Mouse (Mus musculus) forebrain, embryonic 13.5 days (tissue): ENCODE results near the gene Slc43a1. TPM values are rescaled to one million over a fixed set of nuclear protein-coding genes. Genes with fewer than 3 reads are reported as not detected.

ENCODE experiments used
- ATAC-seq: fragments of 200-750 bp; cut with Nextera tagmentation; 2 replicates; pipeline ENCODE4 v1.8.0; 2017
- H3K27ac ChIP-seq: fragments of 300-500 bp; sonication (generic); 2 replicates; pipeline ENCODE4 v1.5.1; 2015; ENCODE audit warnings: inconsistent platforms, mild to moderate bottlenecking, moderate library complexity
- H3K27me3 ChIP-seq: fragments of 300-500 bp; sonication (generic); 2 replicates; pipeline ENCODE4 v1.6.1; 2015; ENCODE audit warnings: mild to moderate bottlenecking, inconsistent platforms
- H3K36me3 ChIP-seq: fragments of 300-500 bp; sonication (generic); 2 replicates; pipeline ENCODE4 v1.6.1; 2015; ENCODE audit warnings: mild to moderate bottlenecking, inconsistent platforms; ENCODE audit not compliant: poor library complexity, severe bottlenecking
- H3K4me1 ChIP-seq: fragments of 300-500 bp; sonication (generic); 2 replicates; pipeline ENCODE4 v1.6.1; 2015; ENCODE audit warnings: inconsistent platforms
- H3K4me2 ChIP-seq: fragments of 300-500 bp; sonication (generic); 2 replicates; pipeline ENCODE4 v1.6.1; 2015; ENCODE audit warnings: inconsistent platforms, mild to moderate bottlenecking, moderate library complexity
- H3K4me3 ChIP-seq: fragments of 300-500 bp; sonication (generic); 2 replicates; pipeline ENCODE4 v1.5.1; 2015; ENCODE audit warnings: mild to moderate bottlenecking, inconsistent platforms
- H3K9ac ChIP-seq: fragments of 300-500 bp; sonication (generic); 2 replicates; pipeline ENCODE4 v1.6.1; 2015; ENCODE audit warnings: mild to moderate bottlenecking, inconsistent platforms
- H3K9me3 ChIP-seq: fragments of 300-500 bp; sonication (generic); replicated peaks from 2 replicates; pipeline ENCODE4 v1.6.1; 2016; ENCODE audit warnings: inconsistent platforms
- WGBS: fragments of 180-500 bp; shearing (Covaris S2); methylation state at CpG from one replicate; pipeline ENCODE4 v1.1.7; 2015; 5-methylcytosine and 5-hydroxymethylcytosine counted together
- polyA plus RNA-seq: library from polyadenylated mRNA; unstranded; fragments of >200 nt; fragmentation: Nextera tagmentation; extraction: Ambion mirVana; gene quantifications from 2 replicates; pipeline ENCODE4 v1.2.1, GENCODE M21; 2015

The Slc43a1 gene
- polyA plus RNA-seq, 1 experiment from 2014 or later = 5.4 TPM

- Histone ChIP-seq H3K27ac (no peak overlapping the region), H3K4me1 (peaks cover 41% of the 10 kb centered on the region), H3K4me3 (no peak overlapping the region), H3K36me3 (no peaks in the 10 kb centered on the region), H3K4me2 (no peak overlapping the region), H3K27me3 (peaks cover 35% of the 10 kb centered on the region), H3K9me3 (no peaks in the 10 kb centered on the region), H3K9ac (no peak overlapping the region)
- 64% methylated on average over 8 of the region's 8 CpGs for WGBS
- ATAC-seq = no peak
Measured at GRCm38 (mm10) chr2:84837107-84837506, 1.5 kb upstream of the Slc43a1 start.

- peaks cover 35% of the 10 kb centered on the region for H3K27me3 ChIP-seq
- peak overlapping the region; percentile 94; the same call in 1 of the 2 replicates for H3K4me2 ChIP-seq
- no peaks in the 10 kb centered on the region for H3K36me3 ChIP-seq
- 24% methylated on average over 9 of the region's 9 CpGs for WGBS
- H3K9me3 ChIP-seq = no peaks in the 10 kb centered on the region
- H3K4me1 ChIP-seq = peaks cover 42% of the 10 kb centered on the region
- H3K27ac ChIP-seq = no peak overlapping the region
- H3K9ac ChIP-seq = no peak overlapping the region
- no peak for ATAC-seq
- H3K4me3 ChIP-seq = no peak overlapping the region
Measured at GRCm38 (mm10) chr2:84837817-84838592, 645 bp upstream of the Slc43a1 start.

GRCm38 (mm10) chr2:84838993-84839980, 637 bp downstream of the Slc43a1 start:
- peak; percentile 28 for ATAC-seq
- peaks cover 35% of the 10 kb centered on the region for H3K27me3 ChIP-seq
- no peaks in the 10 kb centered on the region for H3K9me3 ChIP-seq
- H3K4me3 ChIP-seq = peak overlapping the region; percentile 62
- H3K4me2 ChIP-seq = peak overlapping the region; percentile 94
- WGBS = under 1% methylated on average over 47 of the region's 47 CpGs
- peaks cover 42% of the 10 kb centered on the region for H3K4me1 ChIP-seq
- peak overlapping the region; percentile 70 for H3K9ac ChIP-seq
- peak overlapping the region; percentile 84; the same call in 1 of the 2 replicates for H3K27ac ChIP-seq
- H3K36me3 ChIP-seq = no peaks in the 10 kb centered on the region

GRCm38 (mm10) chr2:84840016-84840747, 1.5 kb downstream of the Slc43a1 start:
- Histone ChIP-seq H3K27ac (peak overlapping the region; percentile 84), H3K27me3 (peaks cover 35% of the 10 kb centered on the region), H3K9ac (peak overlapping the region; percentile 70), H3K36me3 (no peaks in the 10 kb centered on the region), H3K4me1 (peaks cover 42% of the 10 kb centered on the region), H3K4me3 (peak overlapping the region; percentile 62), H3K9me3 (no peaks in the 10 kb centered on the region), H3K4me2 (peak overlapping the region; percentile 94)
- peak; percentile 91 for ATAC-seq
- under 1% methylated on average over 54 of the region's 54 CpGs for WGBS

- Histone ChIP-seq H3K36me3 (no peaks in the 10 kb centered on the region), H3K9me3 (no peaks in the 10 kb centered on the region), H3K4me3 (peak overlapping the region; percentile 62), H3K9ac (peak overlapping the region; percentile 70), H3K4me1 (peaks cover 42% of the 10 kb centered on the region), H3K4me2 (peak overlapping the region; percentile 94), H3K27ac (peak overlapping the region; percentile 84), H3K27me3 (peaks cover 35% of the 10 kb centered on the region)
- 7% methylated on average over 17 of the region's 17 CpGs for WGBS
- peak; percentile 22 for ATAC-seq
Measured at GRCm38 (mm10) chr2:84840748-84841563, 2.3 kb downstream of the Slc43a1 start.

- Histone ChIP-seq H3K4me3 (peak overlapping the region; percentile 62), H3K27me3 (peaks cover 35% of the 10 kb centered on the region), H3K27ac (no peak overlapping the region), H3K9ac (no peak overlapping the region), H3K4me1 (peaks cover 42% of the 10 kb centered on the region), H3K4me2 (peak overlapping the region; percentile 94), H3K9me3 (no peaks in the 10 kb centered on the region), H3K36me3 (no peaks in the 10 kb centered on the region)
- ATAC-seq = no peak
Measured at GRCm38 (mm10) chr2:84841905-84842304, 3.3 kb downstream of the Slc43a1 start.

GRCm38 (mm10) chr2:84843654-84844053, 5.0 kb downstream of the Slc43a1 start:
- Histone ChIP-seq H3K4me2 (no peak overlapping the region), H3K9ac (no peak overlapping the region), H3K36me3 (no peaks in the 10 kb centered on the region), H3K4me1 (peaks cover 36% of the 10 kb centered on the region), H3K27ac (no peak overlapping the region), H3K27me3 (peaks cover 21% of the 10 kb centered on the region), H3K9me3 (no peaks in the 10 kb centered on the region), H3K4me3 (no peak overlapping the region)
- no peak for ATAC-seq
- WGBS = 90% methylated on average over 6 of the region's 6 CpGs

GRCm38 (mm10) chr2:84845226-84845625, 6.6 kb downstream of the Slc43a1 start:
- no peaks in the 10 kb centered on the region for H3K9me3 ChIP-seq
- ATAC-seq = no peak
- H3K27ac ChIP-seq = no peak overlapping the region
- WGBS = 84% methylated on average over 1 of the region's 1 CpGs
- H3K27me3 ChIP-seq = peaks cover 10% of the 10 kb centered on the region; the same call in 1 of the 2 replicates
- H3K4me1 ChIP-seq = peaks cover 20% of the 10 kb centered on the region
- H3K4me3 ChIP-seq = no peak overlapping the region
- peaks cover 4% of the 10 kb centered on the region; the same call in 1 of the 2 replicates for H3K36me3 ChIP-seq
- H3K9ac ChIP-seq = no peak overlapping the region
- no peak overlapping the region for H3K4me2 ChIP-seq

- Histone ChIP-seq H3K36me3 (peaks cover 4% of the 10 kb centered on the region; the same call in 1 of the 2 replicates), H3K4me1 (peaks cover 6% of the 10 kb centered on the region; the same call in 1 of the 2 replicates), H3K27ac (no peak overlapping the region), H3K4me3 (no peak overlapping the region), H3K9me3 (no peaks in the 10 kb centered on the region), H3K9ac (no peak overlapping the region), H3K27me3 (no peaks in the 10 kb centered on the region), H3K4me2 (no peak overlapping the region; the same call in 1 of the 2 replicates)
- no peak for ATAC-seq
- whole genome bisulfite sequencing = 62% methylated on average over 7 of the region's 7 CpGs
Measured at GRCm38 (mm10) chr2:84850407-84851129, 11.9 kb downstream of the Slc43a1 start.
